Mouse (Mus musculus): ENCODE measurements around the gene Fndc8. TPM values are rescaled to one million over a fixed set of nuclear protein-coding genes. Genes with fewer than 3 reads are reported as not detected.

Gene Fndc8
- polyA plus RNA-seq, 1 experiment from 2014 or later, result 0.08 TPM

DNA sequence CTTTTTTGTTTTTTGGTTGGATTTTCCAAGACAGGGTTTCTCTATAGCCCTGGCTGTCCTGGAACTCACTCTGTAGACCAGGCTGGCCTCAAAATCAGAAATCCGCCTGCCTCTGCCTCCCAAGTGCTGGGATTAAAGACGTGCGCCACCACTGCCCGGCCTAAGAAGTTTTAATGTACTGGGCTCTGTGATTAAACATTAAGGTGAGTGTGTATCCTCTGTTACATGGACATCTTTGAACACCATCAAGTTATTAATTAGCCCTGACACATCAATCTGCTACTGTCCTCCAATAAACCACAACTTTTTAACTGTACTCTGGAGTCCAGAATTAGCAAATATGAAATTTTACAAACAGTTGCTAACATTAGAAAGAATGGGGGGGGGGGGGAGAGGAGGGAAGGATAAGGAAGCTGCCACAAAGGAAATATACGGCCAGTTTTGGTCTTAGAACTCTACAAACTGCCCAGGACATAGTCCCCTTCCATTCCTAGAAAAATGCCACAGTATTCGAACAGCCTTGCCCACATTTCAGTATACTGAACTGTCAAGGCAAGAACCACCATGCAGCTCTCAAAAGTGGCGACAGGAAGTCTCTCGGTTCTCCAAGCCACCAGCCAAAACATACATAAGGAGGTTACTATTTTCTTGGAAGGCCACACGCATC lies 22.3 kb upstream of the Fndc8 start:
- H3K4me3 ChIP-seq, result peak overlapping the region; percentile 99
- 37% methylated on average over 9 of the region's 9 CpGs for WGBS (ENCODE audit: insufficient replicate concordance)
- H3K27ac ChIP-seq, result peak overlapping the region; percentile 92
- ATAC-seq, result no peak
- no peaks in the 10 kb centered on the region for H3K27me3 ChIP-seq (replicated peaks)
- H3K4me1 ChIP-seq, result peaks cover 56% of the 10 kb centered on the region
- peaks cover 7% of the 10 kb centered on the region; the same call in 1 of the 2 replicates for H3K36me3 ChIP-seq
- peak overlapping the region; percentile 97 for H3K9ac ChIP-seq
- peak overlapping the region; percentile 62 for H3K4me2 ChIP-seq
- H3K9me3 ChIP-seq (replicated peaks), result no peaks in the 10 kb centered on the region

GRCm38 (mm10) chr11:82870173-82871030 lies 21.5 kb upstream of the Fndc8 start:
- Histone ChIP-seq H3K27ac (peak overlapping the region; percentile 92), H3K9me3 (replicated peaks) (no peaks in the 10 kb centered on the region), H3K36me3 (0 out of 2 replicates have a peak, but pooled peaks cover 5% of the 10 kb centered on the region), H3K4me3 (peak overlapping the region; percentile 99), H3K4me2 (peak overlapping the region; percentile 62), H3K9ac (peak overlapping the region; percentile 97), H3K4me1 (peaks cover 56% of the 10 kb centered on the region), H3K27me3 (replicated peaks) (no peaks in the 10 kb centered on the region)
- under 1% methylated on average over 36 of the region's 36 CpGs for WGBS (ENCODE audit: insufficient replicate concordance)
- ATAC-seq, result peak; percentile 59

- 1% methylated on average over 43 of the region's 43 CpGs for WGBS (ENCODE audit: insufficient replicate concordance)
- H3K9me3 ChIP-seq (replicated peaks), result no peaks in the 10 kb centered on the region
- no peaks in the 10 kb centered on the region for H3K27me3 ChIP-seq (replicated peaks)
- peaks cover 56% of the 10 kb centered on the region for H3K4me1 ChIP-seq
- peak within 1 kb of the TSS; percentile 92 for H3K27ac ChIP-seq
- H3K4me3 ChIP-seq, result peak within 1 kb of the TSS; percentile 99
- H3K36me3 ChIP-seq, result 0 out of 2 replicates have a peak, but pooled peaks cover 5% of the 10 kb centered on the region
- H3K9ac ChIP-seq, result peak within 1 kb of the TSS; percentile 97
- peak; percentile 86 for ATAC-seq
- H3K4me2 ChIP-seq, result peak within 1 kb of the TSS; percentile 62
Measured at GRCm38 (mm10) chr11:82871031-82871446, 20.9 kb upstream of the Fndc8 start, which contains the start of gene Rffl. Gene Rffl, minus strand, starts transcription at chr11:82871210.

DNA sequence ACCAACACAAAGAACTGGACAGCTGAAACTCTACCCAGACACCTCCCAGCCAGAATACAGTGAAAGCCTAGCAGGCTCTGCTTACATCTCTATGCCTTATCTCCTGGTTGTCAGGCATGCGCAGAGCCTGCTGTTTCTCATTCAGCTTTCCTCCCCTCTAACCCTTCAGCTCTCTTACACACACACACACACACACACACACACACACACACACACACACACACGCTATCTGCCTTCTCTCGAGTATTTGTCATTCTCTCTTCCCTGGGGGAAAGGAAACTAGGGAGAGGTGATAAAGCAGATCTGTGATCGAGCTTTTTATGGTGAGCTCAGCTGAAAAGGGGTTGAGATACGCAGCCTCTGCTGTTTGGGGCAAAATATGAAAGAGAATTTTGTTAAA lies 17.0 kb upstream of the Fndc8 start:
- ATAC-seq, result peak; percentile 19; the same call in 1 of the 2 replicates
- peak overlapping the region; percentile 70 for H3K27ac ChIP-seq
- H3K9me3 ChIP-seq (replicated peaks), result no peaks in the 10 kb centered on the region
- peaks cover 14% of the 10 kb centered on the region for H3K36me3 ChIP-seq
- peak overlapping the region; percentile 45 for H3K4me2 ChIP-seq
- H3K4me1 ChIP-seq, result peaks cover 18% of the 10 kb centered on the region
- 18% methylated on average over 5 of the region's 5 CpGs for WGBS (ENCODE audit: insufficient replicate concordance)
- H3K9ac ChIP-seq, result no peak overlapping the region
- H3K4me3 ChIP-seq, result peak overlapping the region; percentile 30; the same call in 1 of the 2 replicates
- H3K27me3 ChIP-seq (replicated peaks), result no peaks in the 10 kb centered on the region

GRCm38 (mm10) chr11:82875631-82876030 lies 16.3 kb upstream of the Fndc8 start:
- no peak overlapping the region for H3K4me3 ChIP-seq
- no peak overlapping the region for H3K9ac ChIP-seq
- peak overlapping the region; percentile 70; the same call in 1 of the 2 replicates for H3K27ac ChIP-seq
- H3K4me1 ChIP-seq, result peaks cover 16% of the 10 kb centered on the region
- ATAC-seq, result no peak
- no peaks in the 10 kb centered on the region for H3K27me3 ChIP-seq (replicated peaks)
- no peaks in the 10 kb centered on the region for H3K9me3 ChIP-seq (replicated peaks)
- H3K36me3 ChIP-seq, result peaks cover 17% of the 10 kb centered on the region
- 71% methylated on average over 5 of the region's 5 CpGs for WGBS (ENCODE audit: insufficient replicate concordance)
- H3K4me2 ChIP-seq, result peak overlapping the region; percentile 45; the same call in 1 of the 2 replicates

DNA sequence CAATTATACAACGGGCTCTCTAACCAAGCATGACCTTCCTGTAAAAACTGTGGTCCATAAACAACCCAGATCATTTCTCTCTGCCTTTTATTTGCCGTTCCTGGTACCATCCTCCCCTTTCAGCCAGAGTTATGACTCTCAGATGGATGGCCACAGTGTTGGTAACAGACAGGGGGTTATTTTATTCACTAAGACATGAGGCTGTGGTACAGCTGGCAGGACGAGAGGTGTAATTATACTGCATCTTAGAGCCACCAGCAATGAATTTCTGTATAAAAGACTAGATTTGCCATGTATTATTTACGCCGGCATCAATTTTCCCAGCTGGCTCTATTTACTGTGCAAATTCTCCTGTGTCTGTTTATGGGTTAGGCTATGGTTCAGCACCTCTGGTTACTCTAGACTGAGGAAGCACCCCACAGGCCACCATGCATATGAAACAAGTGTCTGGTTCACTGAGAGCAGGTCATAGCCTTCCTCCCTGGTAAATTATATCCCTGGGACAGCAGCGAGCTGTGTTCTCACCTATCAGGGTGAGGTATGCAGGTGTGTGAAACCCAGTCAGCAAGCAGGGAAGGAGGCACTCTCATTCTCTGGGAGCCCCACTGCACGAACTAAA lies 14.1 kb upstream of the Fndc8 start:
- H3K9me3 ChIP-seq (replicated peaks), result no peaks in the 10 kb centered on the region

GRCm38 (mm10) chr11:82883180-82883579 lies 8.7 kb upstream of the Fndc8 start:
- Histone ChIP-seq H3K9me3 (replicated peaks) (no peaks in the 10 kb centered on the region), H3K36me3 (peaks cover 33% of the 10 kb centered on the region), H3K27ac (no peak overlapping the region), H3K4me1 (peaks cover 5% of the 10 kb centered on the region), H3K27me3 (replicated peaks) (no peaks in the 10 kb centered on the region), H3K4me3 (no peak overlapping the region), H3K9ac (no peak overlapping the region), H3K4me2 (no peak overlapping the region)
- ATAC-seq, result no peak
- WGBS (ENCODE audit: insufficient replicate concordance), result 81% methylated on average over 8 of the region's 8 CpGs

More for the DNA sequence above, 14.1 kb upstream of the Fndc8 start:
- no peaks in the 10 kb centered on the region for H3K27me3 ChIP-seq (replicated peaks)
- peaks cover 16% of the 10 kb centered on the region for H3K4me1 ChIP-seq
- no peak for ATAC-seq
- H3K4me2 ChIP-seq, result no peak overlapping the region
- H3K4me3 ChIP-seq, result no peak overlapping the region
- no peak overlapping the region for H3K9ac ChIP-seq
- peaks cover 31% of the 10 kb centered on the region for H3K36me3 ChIP-seq
- 74% methylated on average over 7 of the region's 7 CpGs for WGBS (ENCODE audit: insufficient replicate concordance)
- H3K27ac ChIP-seq, result no peak overlapping the region

DNA sequence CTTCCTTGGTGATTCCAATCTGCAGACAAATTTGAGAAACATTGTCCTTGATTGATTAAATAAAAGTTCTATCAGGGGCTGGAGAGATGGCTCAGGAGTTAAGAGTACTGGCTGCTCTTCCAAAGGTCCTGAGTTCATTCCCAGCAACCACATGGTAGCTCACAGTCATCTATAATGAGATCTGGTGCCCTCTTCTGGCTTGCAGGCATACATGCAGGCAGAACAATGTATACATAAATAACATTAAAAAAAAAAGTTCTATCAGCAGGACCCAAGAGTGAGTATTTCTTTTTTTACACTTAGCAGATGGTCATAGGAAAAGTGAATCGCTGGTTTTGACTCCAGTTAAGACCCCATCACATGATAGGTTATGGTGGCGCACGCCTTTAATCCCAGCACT lies 5.4 kb upstream of the Fndc8 start:
- no peak for ATAC-seq
- H3K4me2 ChIP-seq, result no peak overlapping the region
- no peak overlapping the region for H3K27ac ChIP-seq
- 71% methylated on average over 3 of the region's 3 CpGs for WGBS (ENCODE audit: insufficient replicate concordance)
- H3K27me3 ChIP-seq (replicated peaks), result 0 out of 2 replicates have a peak, but pooled peaks cover 2% of the 10 kb centered on the region
- no peaks in the 10 kb centered on the region for H3K9me3 ChIP-seq (replicated peaks)
- H3K36me3 ChIP-seq, result peaks cover 18% of the 10 kb centered on the region
- no peak overlapping the region for H3K4me3 ChIP-seq
- H3K9ac ChIP-seq, result no peak overlapping the region
- peaks cover 25% of the 10 kb centered on the region for H3K4me1 ChIP-seq

GRCm38 (mm10) chr11:82888491-82888946 lies 3.4 kb upstream of the Fndc8 start:
- no peak overlapping the region for H3K4me3 ChIP-seq
- WGBS (ENCODE audit: insufficient replicate concordance), result 59% methylated on average over 10 of the region's 10 CpGs
- no peak overlapping the region for H3K27ac ChIP-seq
- peaks cover 25% of the 10 kb centered on the region for H3K4me1 ChIP-seq
- no peaks in the 10 kb centered on the region for H3K36me3 ChIP-seq
- peak overlapping the region; percentile 94 for H3K4me2 ChIP-seq
- ATAC-seq, result no peak
- H3K9ac ChIP-seq, result peak overlapping the region; percentile 45
- H3K27me3 ChIP-seq (replicated peaks), result peaks cover 15% of the 10 kb centered on the region; the same call in 1 of the 2 replicates
- no peaks in the 10 kb centered on the region for H3K9me3 ChIP-seq (replicated peaks)

DNA sequence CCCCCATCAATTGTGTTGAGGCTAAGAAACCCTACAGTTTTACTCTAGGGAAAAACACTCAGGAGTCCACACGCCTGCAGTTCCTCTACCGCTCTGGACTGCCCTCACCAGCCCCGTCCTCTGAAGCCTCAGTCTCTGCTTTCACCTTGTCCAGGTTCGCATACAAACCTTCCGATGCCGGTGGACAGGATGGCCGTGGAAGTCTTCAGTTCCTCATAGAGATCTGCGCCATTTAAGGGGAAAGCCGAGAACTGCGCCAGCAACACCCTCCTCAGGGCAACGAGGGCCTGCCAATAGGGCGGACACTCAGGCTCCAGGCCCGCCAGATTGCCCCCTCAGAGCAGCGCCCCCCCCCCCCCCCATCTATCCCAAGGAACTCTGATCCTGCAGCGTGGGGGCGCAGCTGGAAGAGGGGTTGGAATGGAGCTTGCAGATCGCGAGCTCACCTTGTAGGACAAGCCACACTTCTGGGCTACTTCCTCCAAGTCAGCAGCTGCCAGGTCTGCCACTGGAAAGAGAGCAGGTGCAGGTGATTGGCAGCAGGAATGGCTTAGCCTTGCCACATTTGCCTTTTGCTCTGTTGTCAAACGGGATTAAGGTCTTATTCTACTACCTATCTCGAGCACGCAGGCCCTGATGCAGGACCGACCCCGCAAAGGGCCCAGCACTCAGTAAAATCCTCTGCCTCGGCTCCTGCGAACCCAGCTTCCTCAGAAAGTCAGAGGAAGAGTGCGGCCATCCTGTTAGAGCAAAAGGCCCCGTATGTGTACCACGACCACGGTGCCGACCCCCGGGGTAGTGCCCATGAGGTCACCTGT lies 2.2 kb upstream of the Fndc8 start:
- Histone ChIP-seq H3K9me3 (replicated peaks) (no peaks in the 10 kb centered on the region), H3K9ac (peak overlapping the region; percentile 84), H3K4me3 (peak overlapping the region; percentile 67), H3K4me2 (peak overlapping the region; percentile 94), H3K27me3 (replicated peaks) (peaks cover 15% of the 10 kb centered on the region; the same call in 1 of the 2 replicates), H3K4me1 (peaks cover 25% of the 10 kb centered on the region), H3K36me3 (no peaks in the 10 kb centered on the region), H3K27ac (peak overlapping the region; percentile 68)
- peak; percentile 61 for ATAC-seq
- WGBS (ENCODE audit: insufficient replicate concordance), result 4% methylated on average over 31 of the region's 31 CpGs

- under 1% methylated on average over 26 of the region's 26 CpGs for WGBS (ENCODE audit: insufficient replicate concordance)
- Histone ChIP-seq H3K9me3 (replicated peaks) (no peaks in the 10 kb centered on the region), H3K9ac (peak within 1 kb of the TSS; percentile 84), H3K27ac (peak within 1 kb of the TSS; percentile 68), H3K27me3 (replicated peaks) (peaks cover 15% of the 10 kb centered on the region; the same call in 1 of the 2 replicates), H3K4me2 (peak within 1 kb of the TSS; percentile 94), H3K4me1 (peaks cover 25% of the 10 kb centered on the region), H3K36me3 (no peaks in the 10 kb centered on the region), H3K4me3 (peak within 1 kb of the TSS; percentile 67)
- ATAC-seq, result peak; percentile 90
Measured at GRCm38 (mm10) chr11:82890342-82890762, 1.6 kb upstream of the Fndc8 start, which contains the start of gene Rad51d. Gene Rad51d, minus strand, starts transcription at chr11:82890614.
